Mouse (Mus musculus) mesoderm, embryonic 11.5 days (tissue): ENCODE measurements around the gene Asic1.
"Not testable (repeated sequence)": the region's sequence is repeated elsewhere in the genome, so short reads cannot be mapped to it uniquely, and the experiment has no call there.

Experiments used
- DNase-seq: peaks from one replicate; pipeline ENCODE4 v3.0.0-alpha.2; 2012; ENCODE audit warnings: low read depth, low spot score

Gene Asic1

DNA sequence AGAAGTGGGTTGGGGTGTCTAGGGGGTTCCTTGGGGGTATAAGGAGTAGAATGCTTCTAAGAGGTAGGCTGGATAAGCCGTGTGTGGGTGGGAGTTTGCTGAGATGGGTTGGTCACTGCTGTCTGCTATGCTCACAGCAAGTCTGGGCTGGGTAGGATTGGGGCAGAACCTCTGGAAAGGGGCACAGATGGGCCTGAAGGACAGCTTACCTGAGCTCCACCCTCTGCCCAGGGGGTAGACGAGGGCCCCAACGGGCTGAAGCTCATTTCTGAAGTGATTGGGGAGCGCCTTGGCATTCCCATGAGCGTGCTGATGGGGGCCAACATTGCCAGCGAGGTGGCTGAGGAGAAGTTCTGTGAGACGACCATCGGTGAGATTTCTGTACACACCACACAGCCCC lies 49.7 kb downstream of the Asic1 start:
- no peak for DNase-seq

DNA sequence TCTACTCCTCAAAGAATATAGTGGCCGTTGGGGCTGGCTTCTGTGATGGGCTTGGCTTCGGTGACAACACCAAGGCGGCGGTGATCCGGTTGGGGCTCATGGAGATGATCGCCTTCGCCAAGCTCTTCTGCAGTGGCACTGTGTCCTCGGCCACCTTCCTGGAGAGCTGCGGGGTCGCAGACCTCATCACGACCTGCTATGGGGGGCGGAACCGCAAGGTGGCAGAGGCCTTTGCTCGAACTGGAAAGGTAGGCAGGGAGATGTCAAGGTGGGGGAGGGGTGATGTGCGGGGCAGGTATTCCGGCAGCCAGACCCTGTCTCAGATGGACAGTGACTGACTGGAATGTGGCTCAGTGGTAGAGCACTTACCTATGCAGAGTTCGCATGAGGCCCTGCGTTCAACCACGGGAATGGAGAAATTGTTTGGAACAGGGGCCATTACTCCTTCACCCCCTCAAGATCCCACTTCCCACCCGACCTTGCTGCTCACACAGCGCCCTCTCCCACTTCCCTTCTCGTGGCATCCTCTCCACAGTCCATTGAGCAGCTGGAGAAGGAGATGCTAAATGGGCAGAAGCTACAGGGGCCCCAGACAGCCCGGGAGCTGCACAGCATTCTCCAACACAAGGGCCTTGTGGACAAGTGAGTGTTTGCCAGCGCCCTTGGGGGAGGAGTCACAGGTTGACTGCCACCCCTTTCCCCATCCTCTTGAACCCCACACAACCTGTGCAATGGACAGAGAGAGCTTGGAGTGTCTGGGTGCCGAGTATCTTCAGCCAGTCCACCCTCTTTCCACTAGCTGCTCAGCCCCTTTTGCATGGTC lies 52.0 kb downstream of the Asic1 start:
- DNase-seq: no peak

DNA sequence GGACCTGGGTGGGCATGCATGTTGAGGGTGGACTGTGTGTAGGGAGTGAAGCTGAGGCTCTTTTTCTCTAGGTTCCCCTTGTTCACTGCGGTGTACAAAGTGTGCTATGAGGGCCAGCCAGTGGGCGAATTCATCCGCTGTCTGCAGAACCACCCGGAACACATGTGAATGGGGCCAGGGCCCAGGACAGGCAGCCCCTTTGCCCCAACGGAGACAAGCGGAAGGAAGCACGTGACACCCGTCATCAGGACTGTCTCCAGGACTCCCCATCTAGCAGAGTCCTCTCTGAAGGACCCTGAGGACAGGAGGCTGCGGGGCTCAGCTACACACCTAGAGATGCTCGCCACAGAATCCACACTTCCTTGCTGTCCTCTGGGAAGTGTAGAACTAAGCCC lies 52.9 kb downstream of the Asic1 start:
- no peak for DNase-seq

DNA sequence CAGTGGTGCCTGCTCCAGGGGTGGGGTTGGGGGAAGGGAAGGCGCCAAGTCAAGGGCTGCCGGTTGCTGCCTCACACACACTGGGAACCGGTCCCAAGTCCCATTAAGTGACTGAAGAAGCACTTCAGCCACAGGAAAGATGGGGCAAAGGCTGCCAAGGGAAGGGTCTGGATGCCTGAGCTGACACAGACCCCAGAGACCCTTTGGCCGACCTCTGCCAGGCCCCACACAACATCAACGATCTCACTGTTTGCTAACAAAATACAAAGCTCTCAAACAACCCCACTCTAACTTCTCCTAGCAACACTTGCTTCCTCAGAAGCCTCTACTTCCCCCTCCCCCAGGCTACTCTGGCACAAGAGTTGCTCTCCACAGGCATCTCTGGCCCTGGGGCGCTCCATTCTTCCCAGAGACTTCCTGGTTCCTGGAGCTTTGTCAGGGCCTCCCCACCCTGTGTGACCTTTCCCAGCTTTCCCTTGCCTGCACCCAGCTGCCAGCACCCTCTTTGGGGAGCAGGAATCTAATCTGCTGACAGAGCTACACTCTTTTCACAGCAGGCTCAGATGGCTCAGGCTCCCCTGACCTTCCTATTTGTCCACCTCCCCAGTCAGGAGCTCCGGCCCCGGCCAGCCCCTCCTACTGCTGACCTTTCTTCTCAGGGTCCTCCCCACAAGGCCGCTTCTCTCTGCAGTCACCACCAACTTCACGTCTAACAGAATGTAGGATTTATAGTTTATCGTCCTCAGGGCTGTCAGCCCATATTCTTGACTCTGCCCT lies 53.5 kb downstream of the Asic1 start:
- DNase-seq: no peak

DNA sequence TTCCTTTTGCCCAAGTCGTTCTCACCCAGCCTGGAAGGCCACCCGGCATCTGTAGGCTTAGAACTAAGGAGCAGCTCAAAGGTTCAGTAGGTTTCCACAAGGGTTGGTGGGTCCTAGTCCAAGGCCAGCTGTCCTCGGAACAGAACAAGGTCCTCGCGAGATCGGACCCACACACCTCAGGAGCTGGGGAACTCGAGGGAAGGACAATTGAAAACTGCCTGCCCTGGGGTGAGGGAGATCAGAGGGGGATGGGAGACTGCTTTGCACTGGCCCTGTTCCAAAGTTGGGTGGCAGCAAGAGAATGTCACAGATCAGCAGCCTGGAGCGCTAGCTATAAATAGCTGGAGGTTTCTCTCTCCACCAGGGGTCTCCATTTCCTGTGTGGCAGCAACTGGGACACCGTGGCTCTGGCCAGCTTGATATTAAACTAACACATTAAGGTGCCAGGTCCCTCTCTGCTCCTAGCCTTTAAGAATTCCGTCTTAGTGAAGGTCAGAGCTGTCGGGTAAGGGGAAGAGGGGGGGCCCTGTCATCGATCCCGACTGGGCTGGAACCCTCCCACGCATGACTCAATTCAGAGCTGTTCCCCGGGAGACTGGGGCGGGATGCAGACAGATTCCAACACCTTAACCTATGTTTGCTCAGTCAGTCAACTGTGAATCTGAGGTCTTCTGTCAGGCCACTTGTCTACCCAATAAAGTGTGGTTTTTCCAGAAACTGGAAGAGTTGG lies 54.3 kb downstream of the Asic1 start:
- peak; percentile 78 for DNase-seq

DNA sequence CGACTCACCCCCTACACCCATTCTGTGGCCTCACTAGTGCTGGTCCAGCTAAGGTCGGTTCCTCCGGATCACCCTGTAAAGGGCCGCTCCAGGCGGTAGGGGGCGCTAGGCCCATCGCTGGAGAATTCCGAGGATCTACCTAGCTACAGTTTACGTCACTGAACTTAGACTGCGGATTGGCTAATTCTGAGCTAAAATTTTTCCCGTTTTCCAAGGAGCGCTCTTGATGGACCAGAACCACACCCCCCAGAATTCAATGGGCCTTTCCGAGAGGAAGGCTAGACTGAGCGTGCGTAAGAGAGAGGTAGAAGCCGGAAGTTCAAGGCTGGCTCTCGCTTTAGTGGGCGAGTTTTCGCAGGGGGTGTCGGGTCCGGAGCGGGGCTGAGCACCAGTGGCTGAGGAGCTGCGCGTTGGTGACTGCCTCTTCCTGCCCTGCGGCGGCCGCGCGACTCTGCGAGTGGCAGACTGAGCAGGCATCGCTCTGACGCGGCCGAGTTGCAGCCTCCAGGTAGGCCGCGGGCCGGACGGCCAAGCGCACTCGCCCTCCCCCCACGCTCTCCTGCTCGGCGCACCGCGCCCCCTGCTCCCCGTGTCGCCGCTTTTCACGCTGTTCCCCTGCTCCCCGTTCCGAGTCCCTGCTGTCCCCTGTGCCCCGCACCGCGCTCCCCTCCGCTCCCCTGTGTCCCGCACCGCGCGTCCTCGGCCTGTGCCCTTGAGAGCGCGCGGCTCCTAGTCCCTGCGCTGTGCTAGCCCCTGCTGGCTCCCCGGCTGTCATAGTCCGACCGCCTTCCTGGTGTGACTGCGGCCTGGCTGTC lies 55.4 kb downstream of the Asic1 start, which contains the start of gene Cox14:
Gene Cox14 (plus strand): TSS at position 278 of the 815 bp plus-strand sequence.
- DNase-seq: peak; percentile 98

DNA sequence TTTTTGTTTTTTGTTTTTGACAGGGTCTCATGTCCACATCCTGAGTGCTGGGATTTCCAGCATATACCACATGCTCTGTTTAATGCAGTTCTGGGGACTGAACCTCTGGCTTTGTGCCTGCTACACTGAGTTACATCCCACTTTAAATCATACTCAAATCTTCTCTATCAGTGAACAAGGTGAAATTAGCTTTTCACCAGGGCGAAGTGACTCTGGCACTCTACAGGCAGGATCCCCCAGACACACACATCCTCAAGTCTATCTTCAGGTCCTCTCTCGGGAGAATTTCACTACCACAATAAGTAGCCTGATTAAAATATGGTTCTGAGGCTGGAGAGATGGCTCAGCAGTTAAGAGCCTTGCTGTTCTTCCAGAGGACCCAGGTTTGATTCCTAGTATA lies 56.4 kb downstream of the Asic1 start:
- DNase-seq: no peak

DNA sequence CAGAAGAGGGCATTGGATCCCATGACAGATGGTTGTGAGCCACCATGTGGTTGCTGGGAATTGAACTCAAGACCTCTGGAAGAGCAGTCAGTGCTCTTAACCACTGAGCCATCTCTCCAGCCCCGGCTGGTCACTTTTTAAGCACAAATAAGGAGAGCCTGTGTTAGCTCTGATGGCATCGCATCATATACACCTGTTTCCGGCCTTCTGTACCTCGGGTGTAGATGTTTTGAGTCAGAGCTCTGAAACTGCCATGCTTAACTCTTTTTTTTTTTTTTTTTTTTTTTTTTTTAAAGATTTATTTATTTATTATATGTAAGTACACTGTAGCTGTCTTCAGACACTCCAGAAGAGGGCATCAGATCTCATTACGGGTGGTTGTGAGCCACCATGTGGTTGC lies 56.9 kb downstream of the Asic1 start:
- DNase-seq: not testable (repeated sequence)

DNA sequence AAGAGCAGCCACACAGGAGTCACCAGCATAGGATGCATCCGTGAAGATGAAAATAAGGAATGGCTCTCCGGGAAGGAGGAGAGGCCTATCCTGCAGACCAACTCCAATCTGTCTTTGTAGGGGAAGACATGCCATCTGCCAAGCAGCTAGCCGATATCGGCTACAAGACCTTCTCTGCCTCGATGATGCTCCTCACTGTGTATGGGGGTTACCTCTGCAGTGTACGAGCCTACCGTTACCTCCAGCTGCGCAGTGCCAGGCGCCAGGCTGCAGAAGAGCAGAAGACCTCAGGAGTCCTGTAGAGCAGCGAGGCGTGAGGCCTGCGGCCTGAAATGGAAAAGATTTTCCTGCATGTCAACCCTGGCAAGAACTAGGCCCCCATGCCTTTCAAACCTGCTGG lies 57.4 kb downstream of the Asic1 start:
- no peak for DNase-seq

DNA sequence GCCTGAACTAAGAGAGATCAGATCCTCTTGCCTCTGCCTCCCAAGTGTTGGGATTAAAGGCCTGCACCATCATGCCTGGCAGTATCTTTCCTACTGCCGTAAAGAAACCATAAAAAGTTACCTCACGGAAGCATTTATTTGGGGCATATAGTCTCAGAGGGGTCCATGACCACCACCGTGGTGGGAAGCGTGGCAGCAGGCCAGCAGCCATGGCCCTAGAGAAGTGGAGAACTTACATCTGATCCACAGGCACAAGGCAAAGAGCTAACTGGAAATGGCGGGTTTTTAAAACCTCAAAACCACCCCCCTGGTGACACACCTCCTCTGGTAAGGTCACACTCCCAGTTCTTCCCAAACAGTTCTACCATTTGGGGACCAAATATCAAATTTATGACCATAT lies 58.0 kb downstream of the Asic1 start:
- DNase-seq: no peak

DNA sequence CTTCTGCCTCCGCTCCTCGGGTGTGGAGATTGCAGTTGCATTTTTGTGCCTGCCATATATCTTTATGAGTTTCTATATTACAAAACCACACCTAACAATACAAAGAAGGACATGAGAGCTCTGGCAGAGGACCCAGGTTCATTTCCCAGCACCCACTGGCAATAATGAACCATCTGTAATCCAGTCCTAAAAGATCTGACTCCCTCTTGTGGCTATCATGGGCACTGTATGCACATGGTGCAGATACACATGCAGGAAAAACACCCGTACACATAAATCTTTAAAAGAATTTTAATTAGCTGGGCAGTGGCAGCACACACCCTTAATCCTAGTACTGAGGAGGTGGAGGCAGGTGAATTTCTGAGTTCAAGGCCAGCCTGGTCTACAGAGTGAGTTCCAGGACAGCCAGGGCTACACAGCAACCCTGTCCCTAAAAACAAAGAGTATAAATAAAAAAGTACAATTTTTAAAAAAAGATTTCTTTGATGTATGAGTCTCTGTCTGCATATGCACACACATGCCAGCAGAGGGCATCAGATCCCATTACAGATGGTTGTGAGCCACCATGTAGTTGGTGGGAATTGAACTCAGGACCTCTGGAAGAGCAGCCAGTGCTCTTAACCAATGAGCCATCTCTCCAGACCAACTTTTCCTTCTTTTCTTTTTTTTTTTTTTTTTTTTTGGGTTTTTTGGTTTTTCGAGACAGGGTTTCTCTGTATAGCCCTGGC lies 59.1 kb downstream of the Asic1 start:
- no peak for DNase-seq

DNA sequence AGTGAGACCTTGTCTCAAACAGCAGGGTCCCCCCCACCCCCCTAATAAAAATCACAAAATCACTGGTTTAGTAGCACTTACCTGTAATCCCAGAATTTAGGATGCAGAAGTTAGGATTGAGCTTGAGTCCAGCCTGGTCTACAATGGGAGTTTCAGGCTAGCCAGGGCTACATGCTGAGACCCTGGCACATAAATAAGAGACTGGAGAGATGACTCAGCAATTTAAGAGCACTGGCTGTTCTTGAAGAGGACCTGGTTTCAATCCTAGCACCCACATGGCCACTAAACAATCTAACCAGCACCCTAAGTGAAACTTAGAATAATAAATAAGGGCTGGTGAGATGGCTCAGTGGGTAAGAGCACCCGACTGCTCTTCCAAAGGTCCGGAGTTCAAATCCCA lies 61.0 kb downstream of the Asic1 start:
- DNase-seq: no peak

DNA sequence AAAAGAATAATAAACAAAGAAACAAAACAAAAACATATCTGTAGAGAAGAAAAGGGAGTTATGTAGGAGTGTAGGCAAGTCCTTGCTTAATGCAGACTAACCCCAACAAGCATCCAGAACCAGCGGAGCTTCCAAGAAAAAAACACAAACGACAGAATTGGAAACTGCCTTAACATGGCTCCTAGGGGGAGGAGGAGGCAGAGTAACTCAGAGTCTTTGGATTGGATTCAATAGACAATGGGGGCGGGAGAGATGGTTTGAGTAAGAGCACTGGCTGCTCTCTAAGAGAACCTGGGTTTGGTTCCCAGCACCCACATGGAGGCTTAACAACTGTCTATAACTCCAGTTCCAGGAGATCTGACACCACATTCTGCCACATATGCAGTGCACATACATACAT lies 61.5 kb downstream of the Asic1 start:
- DNase-seq: no peak

DNA sequence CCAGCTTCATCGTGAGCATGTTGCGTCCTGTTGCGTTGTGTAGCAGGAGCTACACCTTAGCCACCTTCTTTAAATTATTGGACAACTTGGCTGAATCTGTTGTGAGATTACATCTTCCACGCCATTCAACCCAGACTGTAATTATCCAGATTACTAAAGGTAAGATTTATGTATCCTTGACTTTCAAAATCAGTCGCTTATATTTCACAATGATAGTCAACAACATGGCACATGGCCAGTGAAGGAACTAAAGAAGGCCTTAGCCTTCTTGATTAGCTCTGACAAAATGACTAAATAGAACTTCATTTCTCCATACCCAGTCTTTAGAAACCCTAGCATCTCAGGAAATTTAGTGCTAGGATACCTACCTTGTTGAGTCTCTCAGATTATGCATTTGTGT lies 63.0 kb downstream of the Asic1 start:
- no peak for DNase-seq

DNA sequence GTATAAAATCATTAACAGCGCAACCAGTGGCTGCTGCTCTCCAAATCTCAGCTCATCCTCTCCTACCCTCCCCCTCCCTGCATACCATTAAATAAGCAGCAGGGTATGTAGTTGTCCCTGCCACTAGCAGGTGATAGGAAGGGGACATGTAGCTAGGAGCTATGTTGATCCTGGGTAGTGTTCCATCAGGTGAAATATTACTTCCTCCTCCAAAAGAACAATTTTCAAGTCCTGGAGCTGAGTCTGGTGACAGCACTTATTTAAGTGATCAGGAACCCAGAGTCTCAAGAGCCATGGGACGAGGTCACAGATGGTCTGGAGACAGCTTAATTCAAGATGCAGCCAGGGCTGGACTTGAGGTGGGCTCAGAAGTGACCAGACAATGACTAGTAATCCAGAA lies 65.5 kb downstream of the Asic1 start:
- DNase-seq: no peak

DNA sequence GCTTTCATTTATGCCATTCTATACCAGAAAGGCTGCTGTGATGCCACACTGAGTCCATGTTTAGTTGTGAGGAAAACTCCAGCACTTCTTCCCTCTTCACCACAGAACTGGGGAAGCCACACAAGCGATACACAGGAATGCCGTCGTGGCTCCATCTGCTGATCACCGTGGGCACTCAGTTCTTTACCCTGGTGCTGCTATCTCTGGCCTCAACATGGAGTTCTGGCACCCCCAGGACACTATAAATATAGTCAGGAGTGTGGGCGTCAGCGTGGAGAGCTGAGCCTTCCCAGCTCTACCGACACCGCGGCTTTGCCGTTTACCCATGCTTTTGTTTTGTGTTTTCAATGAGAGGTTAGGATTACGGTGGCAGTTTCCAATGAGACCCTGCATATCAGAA lies 66.5 kb downstream of the Asic1 start:
- no peak for DNase-seq

DNA sequence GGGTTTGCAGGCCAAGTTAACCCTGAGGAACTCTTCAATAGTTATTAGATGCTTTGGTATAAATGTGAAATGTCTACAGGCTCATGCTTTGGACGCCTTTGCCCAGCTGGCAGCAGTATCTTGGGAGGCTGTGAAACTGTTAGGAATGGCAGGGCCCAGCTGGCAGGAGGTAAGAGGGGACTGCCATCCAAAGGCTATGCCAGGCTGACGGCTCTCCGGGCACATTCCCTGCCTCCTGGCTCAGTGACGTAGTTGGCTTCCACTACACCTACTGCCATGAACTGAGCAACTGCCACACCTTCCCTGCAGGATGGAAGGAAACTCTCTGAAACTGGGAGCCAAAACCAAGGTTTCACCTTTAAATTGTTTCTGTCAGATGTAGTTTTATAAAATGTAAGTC lies 70.1 kb downstream of the Asic1 start:
- DNase-seq: no peak
